Mouse (Mus musculus) thymus, adult 2 months (tissue): ENCODE measurements around the gene Fgf12. TPM values are rescaled to one million over a fixed set of nuclear protein-coding genes. Genes with fewer than 3 reads are reported as not detected.

ENCODE experiments used
- DNase-seq: peaks from one replicate; pipeline ENCODE4 v3.0.0; 2021
- H3K27ac ChIP-seq: fragments of 200-500 bp; 2 replicates; pipeline ENCODE4 v1.5.1; 2012; ENCODE audit warnings: low read length, control low read depth; ENCODE audit not compliant: control insufficient read depth, insufficient read depth
- H3K27me3 ChIP-seq: fragments of 200-500 bp; 2 replicates; pipeline ENCODE4 v1.6.1; 2012; ENCODE audit warnings: mild to moderate bottlenecking, low read length, moderate library complexity, mixed read lengths; ENCODE audit not compliant: control insufficient read depth, insufficient read depth
- H3K36me3 ChIP-seq: fragments of 200-500 bp; 2 replicates; pipeline ENCODE4 v1.6.1; 2012; ENCODE audit warnings: mild to moderate bottlenecking, low read length, moderate library complexity; ENCODE audit not compliant: control insufficient read depth, insufficient read depth
- H3K4me1 ChIP-seq: fragments of 200-500 bp; replicated peaks from 2 replicates; pipeline ENCODE4 v1.6.1; 2012; ENCODE audit warnings: low read length; ENCODE audit not compliant: control insufficient read depth, insufficient read depth
- H3K4me3 ChIP-seq: fragments of 200-500 bp; 2 replicates; pipeline ENCODE4 v1.5.1; 2012; ENCODE audit warnings: mild to moderate bottlenecking, low read length, control low read depth, moderate library complexity; ENCODE audit not compliant: control insufficient read depth, insufficient read depth
- CTCF ChIP-seq: fragments of 200-500 bp; IDR thresholded peaks from 2 replicates; pipeline ENCODE4 v1.5.1; 2012; ENCODE audit warnings: mild to moderate bottlenecking, control low read depth, low read length, moderate library complexity, borderline replicate concordance; ENCODE audit not compliant: control insufficient read depth, poor library complexity, insufficient read depth; ENCODE audit errors: extremely low read depth
- POLR2A ChIP-seq: fragments of 200-500 bp; IDR thresholded peaks from 2 replicates; pipeline ENCODE4 v1.6.1; 2012; ENCODE audit warnings: mild to moderate bottlenecking, low read length, control low read depth, moderate library complexity; ENCODE audit not compliant: control insufficient read depth, poor library complexity, insufficient read depth; ENCODE audit errors: extremely low read depth
- WGBS: fragments of 180-500 bp; shearing (Covaris S2); methylation state at CpG from one replicate; pipeline ENCODE4 v1.1.7; 2018; 5-methylcytosine and 5-hydroxymethylcytosine counted together
- polyA plus RNA-seq: library from polyadenylated mRNA; depleted of rRNA; stranded (reverse); fragments of >200 nt; gene quantifications from 2 replicates; pipeline ENCODE4 v1.2.3, GENCODE M21; 2012; rRNA removed

Fgf12 gene
- polyA plus RNA-seq, result 0.27 and 0.65 TPM in 2 replicates

- TF ChIP-seq POLR2A (no peak), CTCF (no peak)
- Histone ChIP-seq H3K4me3 (no peak within 1 kb of the TSS), H3K36me3 (no peaks in the 10 kb centered on the region), H3K4me1 (no peaks in the 10 kb centered on the region), H3K27me3 (no peaks in the 10 kb centered on the region), H3K27ac (no peak within 1 kb of the TSS)
- no peak for DNase-seq
- 5% methylated on average over 16 of the region's 16 CpGs for WGBS
Observed at GRCm38 (mm10) chr16:28752638-28753118, at the start of gene Fgf12. Gene Fgf12, minus strand, starts transcription at chr16:28753068.

- no peak for TF ChIP-seq CTCF
- no peak for TF ChIP-seq POLR2A
- H3K4me3 ChIP-seq, result no peak overlapping the region
- 9% methylated on average over 4 of the region's 4 CpGs for WGBS
- H3K27me3 ChIP-seq, result no peaks in the 10 kb centered on the region
- no peak for DNase-seq
- H3K4me1 ChIP-seq, result no peaks in the 10 kb centered on the region
- H3K27ac ChIP-seq, result no peak overlapping the region
- H3K36me3 ChIP-seq, result no peaks in the 10 kb centered on the region
Observed at GRCm38 (mm10) chr16:28793115-28793514, 40.2 kb upstream of the Fgf12 start.

GRCm38 (mm10) chr16:28770276-28770675 is 17.4 kb upstream of the Fgf12 start:
- 95% methylated on average over 2 of the region's 2 CpGs for WGBS
- Histone ChIP-seq H3K4me1 (no peaks in the 10 kb centered on the region), H3K27me3 (no peaks in the 10 kb centered on the region), H3K4me3 (no peak overlapping the region), H3K36me3 (no peaks in the 10 kb centered on the region), H3K27ac (no peak overlapping the region)
- no peak for DNase-seq
- TF ChIP-seq POLR2A, result no peak
- no peak for TF ChIP-seq CTCF

- no peak for DNase-seq
- H3K27ac ChIP-seq, result no peak overlapping the region
- H3K36me3 ChIP-seq, result no peaks in the 10 kb centered on the region
- 91% methylated on average over 4 of the region's 4 CpGs for WGBS
- no peaks in the 10 kb centered on the region for H3K4me1 ChIP-seq
- no peak overlapping the region for H3K4me3 ChIP-seq
- TF ChIP-seq POLR2A, result no peak
- TF ChIP-seq CTCF, result no peak
- no peaks in the 10 kb centered on the region for H3K27me3 ChIP-seq
Observed at GRCm38 (mm10) chr16:28761417-28761976, 8.6 kb upstream of the Fgf12 start.

DNA sequence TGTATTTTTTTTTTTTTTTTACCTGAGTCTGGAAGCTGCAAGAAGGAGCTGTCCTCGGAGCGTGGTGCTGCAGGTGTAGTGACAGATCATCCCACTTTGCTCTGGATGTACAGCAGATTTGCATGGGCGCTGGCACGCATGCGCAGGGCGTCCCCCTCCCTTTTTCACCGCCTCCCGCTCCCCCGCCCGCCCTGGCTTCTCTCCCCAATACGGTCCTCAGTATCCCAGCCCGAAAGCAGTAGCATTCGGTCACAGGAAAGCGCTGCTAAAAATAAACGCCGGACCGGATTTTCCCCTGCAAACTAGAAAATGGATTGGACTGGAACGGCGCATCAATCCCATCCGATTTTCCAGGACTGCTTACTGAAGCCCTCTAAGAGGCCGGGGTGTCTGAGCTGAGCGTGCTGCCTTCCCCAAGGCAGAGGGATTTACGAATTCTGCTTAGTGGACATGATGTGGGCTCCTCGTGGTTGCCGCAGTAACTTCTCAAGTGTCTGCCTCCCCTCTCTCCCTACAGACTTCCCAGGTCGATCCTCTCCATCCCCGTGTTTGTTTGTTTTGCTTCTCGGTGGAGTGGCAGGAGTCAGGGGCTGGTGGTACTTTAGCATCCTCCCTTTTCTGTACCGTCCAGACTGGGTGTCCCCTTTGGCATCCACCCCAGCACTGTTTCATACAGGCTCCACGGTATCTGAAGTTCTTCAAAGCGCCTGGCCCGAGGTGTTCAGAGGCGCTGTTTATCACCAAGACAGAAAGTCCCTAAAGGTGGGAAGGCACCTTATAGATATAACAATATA is 453 bp upstream of the Fgf12 start:
- WGBS, result 5% methylated on average over 33 of the region's 33 CpGs
- Histone ChIP-seq H3K4me3 (no peak overlapping the region), H3K27me3 (no peaks in the 10 kb centered on the region), H3K27ac (no peak overlapping the region), H3K36me3 (no peaks in the 10 kb centered on the region), H3K4me1 (no peaks in the 10 kb centered on the region)
- DNase-seq, result no peak
- no peak for TF ChIP-seq CTCF
- no peak for TF ChIP-seq POLR2A

DNA sequence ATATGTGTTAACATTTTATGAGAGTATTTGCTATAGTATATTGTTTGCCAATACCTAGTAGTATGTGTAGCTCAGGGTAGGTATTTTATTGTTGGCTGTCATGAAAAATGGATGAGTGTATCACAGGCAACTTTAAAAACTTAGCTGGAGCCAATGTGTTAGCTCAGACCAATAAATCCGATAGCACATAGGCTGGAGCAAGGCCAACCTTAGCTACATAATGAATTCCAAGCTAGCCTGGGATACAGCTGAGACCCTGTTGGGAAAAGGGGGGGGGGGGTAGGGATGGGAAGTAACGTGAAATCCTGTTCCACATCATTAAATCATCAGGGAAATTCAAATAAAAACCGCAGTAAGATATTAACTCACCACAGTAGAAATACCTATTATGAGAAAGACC is 18.4 kb downstream of the Fgf12 start:
- TF ChIP-seq POLR2A (no peak), CTCF (no peak)
- Histone ChIP-seq H3K27me3 (no peaks in the 10 kb centered on the region), H3K36me3 (no peaks in the 10 kb centered on the region), H3K4me3 (no peak overlapping the region), H3K27ac (no peak overlapping the region), H3K4me1 (no peaks in the 10 kb centered on the region)
- DNase-seq, result no peak
- WGBS, result 89% methylated on average over 3 of the region's 3 CpGs

DNA sequence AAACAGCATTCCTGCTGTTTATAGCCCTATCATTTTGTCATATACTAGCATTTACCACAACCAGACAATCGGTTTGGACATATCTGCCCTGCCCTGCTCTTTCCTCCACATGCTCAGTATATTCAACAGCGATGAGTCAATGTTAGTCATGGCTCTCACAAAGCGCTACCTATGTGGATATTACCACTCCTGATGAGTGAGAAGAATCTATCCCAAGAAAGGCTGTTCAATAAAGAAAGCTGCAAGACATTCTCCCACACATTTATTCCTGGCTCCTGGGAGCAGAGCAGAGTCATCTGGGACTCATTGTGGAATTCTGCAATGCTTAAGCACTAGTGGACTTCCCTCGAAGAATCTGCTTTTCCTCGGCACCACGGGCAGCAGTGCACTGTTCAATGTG is 26.1 kb downstream of the Fgf12 start:
- Histone ChIP-seq H3K27me3 (no peaks in the 10 kb centered on the region), H3K4me1 (no peaks in the 10 kb centered on the region), H3K27ac (no peak overlapping the region), H3K36me3 (no peaks in the 10 kb centered on the region), H3K4me3 (no peak overlapping the region)
- 90% methylated on average over 6 of the region's 6 CpGs for WGBS
- TF ChIP-seq POLR2A, result no peak
- TF ChIP-seq CTCF, result no peak
- DNase-seq, result no peak
